Mouse (Mus musculus) MN1 (cell line): ENCODE results near the gene Vamp5.

Source experiments
- DNase-seq: peaks from one replicate; pipeline ENCODE4 v3.0.0-alpha.2; 2016; ENCODE audit warnings: low spot score

The Vamp5 gene

GRCm38 (mm10) chr6:72346261-72346660 is 34.0 kb downstream of the Vamp5 start:
- no peak for DNase-seq

- DNase-seq, result no peak
These were observed 34.6 kb downstream of the Vamp5 start for GRCm38 (mm10) chr6:72345633-72346032.

GRCm38 (mm10) chr6:72345074-72345567 is 35.1 kb downstream of the Vamp5 start, which contains the start of gene Usp39:
Usp39 (minus strand) TSS chr6:72345184.
- peak; percentile 96 for DNase-seq

- no peak for DNase-seq
These were observed 35.7 kb downstream of the Vamp5 start for GRCm38 (mm10) chr6:72344396-72345073.

- no peak for DNase-seq
These were observed 39.8 kb downstream of the Vamp5 start for GRCm38 (mm10) chr6:72340481-72340880.

- DNase-seq, result no peak
These were observed 47.2 kb downstream of the Vamp5 start for GRCm38 (mm10) chr6:72333111-72333510.

DNA sequence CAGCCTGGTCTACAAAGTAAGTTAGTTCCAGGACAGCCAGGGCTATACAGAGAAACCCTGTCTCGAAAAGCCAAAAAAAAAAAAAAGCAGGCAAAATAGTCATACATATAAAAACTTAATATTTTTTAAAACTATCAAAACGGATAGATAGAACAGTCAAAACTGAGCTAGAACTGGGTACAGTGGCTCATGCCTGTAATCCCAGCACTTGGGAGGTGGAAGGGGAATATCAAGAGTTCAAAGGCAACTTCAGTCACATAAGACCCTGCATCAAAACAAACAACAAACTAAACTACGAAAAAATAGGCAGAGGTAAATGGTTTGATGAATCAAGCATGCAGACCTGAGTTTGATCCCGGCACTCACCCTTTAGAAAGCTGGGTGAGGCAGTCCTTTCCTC is 50.1 kb downstream of the Vamp5 start:
- no peak for DNase-seq

- DNase-seq, result no peak
These were observed 51.2 kb downstream of the Vamp5 start for GRCm38 (mm10) chr6:72329019-72329418.

DNA sequence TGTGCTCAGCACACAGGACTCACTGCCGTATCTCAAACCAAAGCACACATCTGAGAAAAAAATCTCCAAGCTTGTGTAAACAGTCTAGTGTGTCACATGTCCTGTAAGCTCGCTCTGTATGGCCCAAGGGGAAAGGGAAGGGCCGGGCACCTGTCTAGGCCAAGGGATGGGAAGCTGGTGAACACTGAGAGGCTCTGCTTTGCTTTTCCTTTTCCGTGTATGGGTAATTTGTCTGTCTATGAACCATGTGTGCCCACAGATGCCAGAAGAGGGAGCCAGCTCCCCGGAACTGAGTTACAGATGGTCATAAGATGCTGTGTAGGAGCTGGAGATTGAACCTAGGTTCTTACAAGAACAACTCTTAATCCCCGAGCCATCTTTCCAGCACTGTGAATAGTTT is 54.0 kb downstream of the Vamp5 start:
- DNase-seq, result peak; percentile 42

DNA sequence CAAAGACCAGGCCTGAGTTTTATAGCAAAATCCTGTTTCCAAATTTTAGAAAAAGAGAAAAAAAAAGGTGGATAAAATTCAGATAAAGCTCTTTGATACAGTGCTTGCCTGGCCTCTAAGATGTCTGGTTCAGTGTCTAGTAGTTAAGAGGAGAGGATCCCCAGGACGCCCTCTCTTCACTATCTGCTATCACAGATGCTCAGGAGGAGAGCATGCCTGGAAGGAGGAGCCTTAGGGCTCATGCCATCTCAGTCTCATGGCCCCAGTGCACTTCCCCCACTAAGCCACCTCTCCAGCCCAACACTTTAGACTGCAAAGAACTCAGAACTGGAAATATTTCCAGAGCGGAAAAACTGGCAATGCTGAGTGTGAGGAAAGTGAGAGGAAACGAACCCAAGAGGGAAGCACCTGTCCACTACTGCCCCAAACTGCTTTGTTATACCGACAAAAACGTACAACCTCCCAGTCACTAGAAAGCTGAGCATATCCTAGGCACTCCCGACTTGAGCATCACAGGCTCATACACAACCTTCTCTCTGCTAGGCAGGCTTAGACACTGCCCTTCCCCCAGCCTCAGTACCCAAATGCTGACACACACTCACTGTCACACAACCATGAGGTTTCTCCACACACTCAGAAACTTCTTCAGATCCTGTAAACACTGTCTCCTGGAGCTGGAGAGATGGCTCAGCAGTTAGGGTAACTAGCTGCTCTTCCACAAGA is 56.3 kb downstream of the Vamp5 start:
- no peak for DNase-seq

DNA sequence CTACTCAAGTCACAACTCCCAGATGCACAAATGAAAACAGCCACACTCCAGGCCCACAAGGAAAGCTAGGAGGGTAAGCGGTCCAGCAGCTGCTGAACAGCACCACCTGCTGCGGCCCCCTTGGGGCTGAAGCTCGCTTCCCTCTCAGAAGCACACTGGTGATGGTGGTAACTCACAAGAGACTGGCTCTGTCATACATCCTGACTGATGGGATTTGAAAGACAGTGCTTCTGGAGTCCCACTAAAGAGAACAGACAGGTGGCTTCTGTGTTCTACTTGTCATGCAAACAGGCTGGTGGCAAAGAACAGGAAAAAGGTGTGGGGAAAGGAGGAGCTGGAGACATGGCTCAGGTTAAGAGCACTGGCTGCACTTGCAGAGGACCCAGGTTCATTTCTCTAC is 57.3 kb downstream of the Vamp5 start:
- no peak for DNase-seq

DNA sequence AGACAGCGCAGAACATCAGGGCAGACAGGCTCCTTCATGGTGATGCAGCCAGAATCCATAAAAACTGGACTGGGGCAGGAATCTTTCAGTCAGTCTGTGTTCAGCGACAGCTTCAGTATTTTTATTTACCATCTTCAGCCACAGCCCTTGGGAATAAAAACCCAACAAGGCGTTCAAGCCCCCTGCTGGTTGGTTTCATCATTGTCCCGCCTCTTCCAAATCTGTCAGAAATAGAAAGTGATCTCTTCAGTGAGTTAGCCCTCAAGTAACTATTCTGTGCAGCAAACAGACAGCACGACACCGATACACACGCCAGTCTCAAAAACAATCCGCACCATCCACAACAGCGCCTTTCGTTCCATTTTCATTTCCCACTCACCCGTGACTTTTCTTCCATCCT is 61.2 kb downstream of the Vamp5 start:
- DNase-seq, result peak; percentile 59
